Mouse (Mus musculus): ENCODE measurements around the gene Toe1.

Gene Toe1

DNA sequence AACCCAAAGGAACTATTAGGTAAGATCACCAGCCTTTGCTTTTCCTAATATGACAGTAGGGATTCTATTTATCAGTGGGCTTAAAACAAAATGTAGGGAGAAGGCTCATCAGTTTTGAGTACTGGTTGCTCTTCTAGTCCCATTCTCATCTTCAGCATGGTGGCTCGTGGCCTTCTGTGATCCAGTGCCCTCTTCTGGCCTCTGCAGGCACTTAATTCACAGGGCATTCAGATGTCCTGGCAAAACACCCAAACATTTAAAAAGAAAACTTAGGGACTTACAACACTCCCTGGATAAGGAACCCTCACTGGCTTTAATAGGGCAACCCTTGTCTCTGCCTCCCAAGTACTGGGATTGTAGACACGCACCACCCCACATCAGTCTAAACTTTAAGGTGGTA lies 13.2 kb downstream of the Toe1 start:
- DNase-seq (ENCODE audit: low spot score in 2 of 2), result no peak

DNA sequence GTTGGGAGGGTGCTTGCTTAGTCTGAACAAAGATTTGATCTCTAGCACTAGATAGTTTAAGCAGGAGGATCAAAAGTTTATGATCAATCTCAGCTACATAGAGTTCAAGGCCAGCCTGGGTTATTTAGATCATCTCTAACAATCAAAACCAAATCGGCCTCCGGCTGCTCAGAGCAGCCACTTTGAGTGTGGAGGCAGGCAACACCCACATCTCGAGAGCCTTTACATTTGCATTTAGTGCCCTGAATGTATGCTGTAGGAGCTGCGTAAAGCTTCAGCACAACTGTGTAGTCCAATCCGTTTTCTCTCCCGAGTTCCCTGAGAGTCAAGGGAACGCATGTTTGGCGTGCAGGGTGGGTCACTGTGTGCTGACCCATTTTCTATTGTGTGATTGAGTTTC lies 15.0 kb downstream of the Toe1 start:
- DNase-seq (ENCODE audit: low spot score in 2 of 2), result no peak

DNA sequence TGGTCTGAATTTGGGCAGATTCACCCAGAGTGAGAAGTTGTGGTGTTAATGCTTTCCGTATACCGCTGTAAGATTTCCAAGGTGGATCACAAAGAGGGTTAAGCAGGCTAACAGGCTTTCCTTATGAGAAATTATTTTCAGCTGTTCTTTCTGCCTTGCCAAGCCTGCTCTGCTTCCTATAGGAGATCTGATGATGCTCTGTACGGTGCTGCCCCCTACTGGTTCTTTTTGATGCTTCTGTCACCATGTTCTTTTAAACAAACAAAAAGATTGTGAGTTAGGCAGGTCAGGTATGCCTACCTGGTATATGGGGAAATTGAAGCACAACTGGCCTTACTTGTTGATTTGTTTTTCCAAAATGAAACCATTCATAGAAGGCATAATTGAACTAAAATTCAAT lies 18.5 kb downstream of the Toe1 start:
- peak; percentile 33 to 79 for DNase-seq (ENCODE audit: low spot score in 2 of 2)

DNA sequence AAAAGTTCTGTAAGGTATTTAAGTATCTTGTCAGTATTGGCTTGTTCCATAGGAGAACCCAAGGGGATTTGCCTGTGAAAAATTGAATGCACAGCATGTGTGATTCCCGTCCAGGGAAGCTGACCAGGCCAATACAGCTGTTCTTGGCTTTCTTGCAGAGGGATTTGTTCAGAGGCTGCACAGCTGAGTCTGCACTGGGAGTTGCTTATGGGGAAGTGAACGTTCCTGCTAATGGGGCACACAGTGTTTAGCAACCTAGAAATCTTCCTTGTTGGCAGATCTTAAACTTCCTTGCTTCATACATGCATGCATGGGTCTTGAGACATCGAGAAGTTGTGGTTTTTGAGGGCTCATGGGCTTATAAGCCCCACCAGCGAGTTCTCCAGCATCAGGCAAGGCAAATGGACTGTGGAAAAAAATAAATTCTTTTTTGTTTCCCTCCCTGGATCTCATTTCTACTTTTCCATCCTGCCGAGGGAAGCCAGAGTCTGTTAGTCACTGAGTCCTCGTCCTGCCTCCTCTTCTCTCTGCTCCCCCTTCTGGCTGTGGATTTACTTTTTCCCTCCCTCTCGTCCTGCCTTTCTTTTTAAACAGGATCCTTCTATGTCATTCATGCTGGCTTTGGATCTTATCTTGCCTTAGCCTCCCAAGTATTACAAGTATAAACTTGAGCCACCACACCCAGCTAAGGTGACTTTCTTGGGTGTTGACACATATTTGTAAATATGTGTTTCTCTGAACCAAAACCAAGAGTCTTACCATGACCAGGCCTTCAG lies 19.3 kb downstream of the Toe1 start:
- DNase-seq (ENCODE audit: low spot score in 2 of 2), result peak in 1 of 2 experiments; percentile 21

DNA sequence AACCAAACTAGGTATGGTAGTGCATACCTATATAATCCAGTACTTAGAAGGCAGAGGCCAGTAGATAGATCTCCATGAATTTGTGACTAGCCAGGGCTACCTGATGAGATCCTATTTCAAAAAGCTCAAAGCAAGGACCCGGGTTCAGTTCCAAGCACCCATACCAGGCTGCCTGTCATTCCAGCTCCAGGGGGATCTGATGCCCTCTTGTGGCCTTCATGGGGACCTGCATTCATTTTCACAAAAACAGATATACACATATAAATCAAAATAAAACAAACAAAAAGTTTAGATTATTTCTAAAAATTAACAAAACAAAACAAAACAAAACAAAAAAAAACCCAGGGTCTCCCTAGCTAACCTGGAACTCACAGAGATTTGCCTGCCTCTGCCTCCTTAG lies 20.9 kb downstream of the Toe1 start:
- no peak for DNase-seq (ENCODE audit: low spot score in 2 of 2)

DNA sequence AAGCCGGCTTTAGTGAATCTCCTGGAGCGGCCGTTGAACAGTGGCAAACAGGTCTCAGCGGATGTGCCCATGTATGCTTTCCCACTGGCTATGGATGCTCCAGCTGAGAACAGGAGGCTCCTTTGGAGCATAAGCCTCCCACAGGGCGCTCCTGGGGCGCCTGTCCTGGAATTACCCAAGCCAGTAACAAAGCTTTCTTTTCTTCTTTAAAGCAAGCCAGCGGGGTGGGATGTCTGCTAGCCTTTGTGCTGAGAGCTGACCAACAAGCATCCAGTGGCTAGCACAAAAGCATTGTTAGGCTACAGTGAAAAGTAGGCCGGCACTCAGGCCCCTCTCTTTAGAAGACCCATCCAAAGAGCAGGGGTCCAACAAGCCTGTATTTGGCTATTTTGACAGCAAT lies 25.3 kb downstream of the Toe1 start:
- DNase-seq (ENCODE audit: low spot score in 2 of 2), result no peak

DNA sequence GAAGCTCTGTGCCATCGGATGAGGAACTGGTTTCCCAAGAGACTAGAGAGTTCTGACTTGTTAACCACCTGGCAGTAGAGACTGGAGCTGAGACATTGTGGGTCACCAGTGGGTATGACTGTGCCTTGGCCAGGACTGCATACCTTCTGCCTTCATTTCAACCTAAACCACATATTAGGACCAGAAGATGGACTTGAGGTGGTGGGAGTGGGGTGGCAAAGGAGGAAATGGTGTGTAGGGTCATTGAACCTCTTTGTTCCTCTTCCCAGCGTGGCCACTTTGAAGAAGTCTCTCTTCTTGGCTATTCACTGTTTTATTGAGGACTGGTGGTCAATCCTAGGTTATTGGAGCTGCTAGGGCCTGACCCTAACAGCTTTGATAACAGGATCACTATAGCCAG lies 26.1 kb downstream of the Toe1 start:
- DNase-seq (ENCODE audit: low spot score in 2 of 2), result no peak

DNA sequence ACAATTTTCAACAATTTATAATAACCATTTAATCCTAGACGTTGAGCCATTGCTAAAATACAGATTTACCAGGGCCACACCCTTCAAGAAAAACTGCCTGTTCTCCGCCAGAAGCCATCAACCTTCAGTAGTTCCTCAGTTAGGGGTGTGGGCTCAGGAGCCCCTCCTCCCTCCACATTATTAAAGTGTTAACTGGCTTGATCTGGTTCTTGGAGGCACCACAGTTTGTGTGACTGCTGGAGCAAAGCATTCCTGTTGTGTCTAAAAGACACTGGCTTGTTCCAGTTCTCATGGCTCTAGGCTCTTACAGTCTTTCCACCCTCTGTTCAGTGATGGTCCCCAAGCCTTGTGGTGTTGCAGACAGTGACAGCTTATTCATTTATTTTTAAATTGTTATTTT lies 26.9 kb downstream of the Toe1 start:
- DNase-seq (ENCODE audit: low spot score in 2 of 2), result no peak

DNA sequence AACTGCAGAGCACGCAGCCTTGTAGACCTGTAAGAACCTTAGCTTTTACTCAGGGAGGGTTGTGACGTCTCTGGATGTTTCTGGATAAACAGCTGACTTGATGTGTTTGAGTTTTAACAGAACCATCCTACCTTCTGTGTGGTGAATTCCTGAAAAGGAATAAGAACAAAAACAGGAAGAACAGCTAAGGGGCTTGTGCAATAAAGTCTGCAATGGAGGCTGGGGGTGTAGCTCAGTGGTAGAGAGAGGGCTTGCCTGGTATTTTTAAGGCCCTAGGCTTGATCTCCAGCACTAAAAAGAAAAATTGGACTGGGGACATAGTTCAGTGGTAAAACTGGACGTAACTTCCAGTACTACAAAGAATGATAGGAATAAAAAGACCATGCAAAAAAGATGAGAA lies 30.4 kb downstream of the Toe1 start:
- DNase-seq (ENCODE audit: low spot score in 2 of 2), result no peak

DNA sequence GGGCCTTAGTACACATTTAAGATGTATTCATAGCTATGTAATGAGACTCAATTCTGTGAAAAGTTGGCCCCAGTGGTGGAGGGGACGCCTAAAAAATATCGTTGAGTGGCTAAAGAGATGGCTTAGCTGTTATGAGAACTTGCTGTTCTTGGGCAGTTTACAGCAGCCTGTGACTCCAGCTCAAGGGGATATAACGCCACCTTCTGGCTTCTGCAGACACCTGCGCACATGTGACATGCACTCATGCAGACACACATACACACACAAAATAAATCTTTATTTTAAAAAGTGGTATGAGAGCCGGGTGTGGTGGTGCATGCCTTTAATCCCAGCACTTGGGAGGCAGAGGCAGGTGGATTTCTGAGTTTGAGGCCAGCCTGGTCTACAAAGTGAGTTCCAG lies 31.0 kb downstream of the Toe1 start:
- no peak for DNase-seq (ENCODE audit: low spot score in 2 of 2)

DNA sequence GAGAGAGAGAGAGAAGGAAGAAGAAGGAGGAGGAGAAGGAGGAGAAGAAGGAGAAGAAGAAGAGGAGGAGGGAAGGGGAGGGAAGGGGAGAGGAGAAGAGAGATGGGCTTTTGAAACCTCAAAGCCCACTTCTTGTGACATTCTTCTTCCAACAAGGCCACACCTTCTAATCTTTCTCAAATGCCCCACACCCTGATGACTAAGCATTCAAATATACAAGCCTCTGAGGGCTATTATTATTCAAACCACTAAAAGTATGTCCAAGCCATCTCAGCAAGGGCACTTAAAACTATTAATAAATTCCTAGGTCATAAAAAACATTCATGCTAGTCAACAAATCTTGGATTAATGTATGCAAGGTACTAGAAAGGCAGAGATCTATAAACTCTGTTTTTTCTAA lies 38.4 kb downstream of the Toe1 start:
- DNase-seq (ENCODE audit: low spot score in 2 of 2), result no peak

DNA sequence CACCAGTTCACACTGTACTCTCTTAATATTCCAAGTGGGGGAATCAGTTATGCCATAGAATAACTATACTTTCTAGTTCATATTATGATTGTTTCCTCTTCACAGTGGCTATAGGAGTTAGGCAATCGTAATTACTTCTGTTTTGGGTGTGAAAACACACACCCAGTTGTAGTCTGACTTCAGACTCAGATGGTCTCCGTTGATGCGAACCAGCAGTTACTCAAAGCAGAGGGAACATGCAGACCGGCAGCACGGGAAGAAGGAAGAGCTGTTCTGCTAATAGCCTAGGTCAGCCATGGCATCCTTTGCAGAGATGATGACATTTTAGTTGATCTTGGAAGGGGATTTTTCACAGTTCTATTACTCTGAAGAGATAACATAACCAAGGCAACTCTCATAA lies 38.9 kb downstream of the Toe1 start:
- DNase-seq (ENCODE audit: low spot score in 2 of 2), result no peak

DNA sequence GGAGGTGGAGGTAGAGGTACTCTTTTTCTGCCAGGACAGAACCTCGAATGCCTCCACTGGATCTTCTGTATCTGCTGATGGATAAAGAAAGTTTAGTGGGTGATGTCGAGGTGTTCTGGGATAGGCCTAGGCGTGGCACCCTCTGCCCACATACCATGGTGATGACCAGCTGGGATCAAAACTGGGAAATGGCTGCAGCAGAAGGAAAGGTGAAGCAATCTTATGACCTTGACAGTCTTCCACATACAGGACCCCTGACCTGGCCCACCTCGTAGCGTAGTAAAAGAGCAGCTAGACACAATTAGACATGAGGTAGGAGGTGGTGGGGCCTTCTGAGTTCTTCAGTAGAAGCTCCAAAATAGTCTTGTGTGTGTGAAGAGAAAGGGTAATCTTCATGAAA lies 43.4 kb downstream of the Toe1 start:
- no peak for DNase-seq (ENCODE audit: low spot score in 2 of 2)

DNA sequence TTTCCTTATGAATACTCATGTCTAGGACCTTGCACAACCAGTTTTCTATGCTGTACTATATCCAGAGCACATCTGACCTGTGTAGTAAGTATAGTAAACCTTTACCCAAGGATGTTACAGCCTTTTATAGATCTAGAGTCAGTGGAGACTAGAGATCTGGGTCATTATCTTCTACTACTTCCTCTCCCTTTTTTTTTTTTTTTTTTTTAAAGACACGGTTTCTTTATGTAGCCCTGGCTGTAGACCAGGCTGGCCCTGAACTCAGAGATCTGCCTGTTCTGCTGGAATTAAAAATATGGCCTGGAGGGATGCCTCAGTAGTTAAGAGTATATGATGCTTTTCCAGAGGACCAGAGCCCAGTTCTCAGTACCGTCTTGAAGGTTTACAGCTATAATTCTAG lies 45.5 kb downstream of the Toe1 start:
- no peak for DNase-seq (ENCODE audit: low spot score in 2 of 2)

DNA sequence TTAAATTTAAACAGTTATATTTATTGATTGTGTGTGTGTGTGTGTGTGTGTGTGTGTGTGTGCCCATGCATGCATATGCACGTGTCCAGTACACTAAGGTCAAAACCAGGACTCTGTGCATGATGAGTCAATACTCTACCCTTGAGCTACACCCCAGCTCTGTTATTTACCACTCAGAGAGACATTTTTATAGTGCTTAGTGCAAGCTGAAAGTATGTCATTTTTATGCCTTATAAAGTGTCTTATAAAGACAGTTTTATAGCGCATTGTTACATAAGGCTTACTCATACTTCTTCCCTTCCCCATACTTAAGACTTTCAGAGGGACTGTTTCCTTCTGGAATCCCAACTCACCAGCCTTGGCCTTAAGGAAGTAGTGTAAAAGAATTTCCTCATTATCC lies 57.7 kb downstream of the Toe1 start:
- no peak for DNase-seq (ENCODE audit: low spot score in 2 of 2)
